Comparison of ENCODE assay signal across 24 mouse cellular contexts in the genomic region with DNA sequence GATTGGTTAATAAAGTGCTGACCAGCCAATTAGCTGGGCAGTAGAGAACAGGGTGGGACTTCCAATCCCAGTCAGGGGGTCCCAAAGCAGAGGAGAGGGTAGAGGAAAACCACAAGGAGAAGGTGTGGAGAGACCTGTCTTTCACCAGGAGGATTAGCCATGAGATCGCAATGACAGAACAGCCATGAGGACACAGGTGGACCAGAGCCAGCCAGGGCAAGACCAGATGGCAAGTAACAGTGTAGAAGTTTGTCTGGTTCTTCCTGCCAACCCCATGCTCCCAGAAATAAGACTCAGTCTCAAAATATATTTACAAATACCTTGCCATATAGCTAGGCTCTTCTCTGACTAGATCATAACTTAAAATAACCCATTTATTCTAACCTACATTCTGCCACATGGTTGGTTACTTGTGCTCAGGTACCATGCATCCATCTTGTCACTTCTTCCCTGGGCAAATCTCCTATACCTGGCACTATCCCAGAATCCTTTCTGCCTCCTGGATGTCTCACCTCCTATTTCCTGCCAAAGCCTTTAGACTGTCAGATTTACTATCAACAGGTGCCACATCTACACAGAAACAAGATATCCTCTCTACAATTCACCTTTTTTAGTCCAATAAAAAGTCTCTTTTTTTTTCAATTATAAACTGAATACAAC. TPM values are rescaled to one million over a fixed set of nuclear protein-coding genes. Genes with fewer than 3 reads are reported as not detected.
DNase-seq lines count a peak whose midpoint lies in the region; ATAC-seq lines count a peak whose summit lies in the region.
"Had no signal": no experiment of that assay in that cellular context is flagged by ENCODE, and none has a peak within 500 bp of the region (broad histone marks: within the 10 kb centered on the region; RNA-seq: fewer than 3 reads in every experiment).

No protein-coding gene starts in this region.

- WGBS in hindbrain, embryonic 16.5 days: 96% methylated on average over 1 of the region's 1 CpGs
- WGBS in hindbrain, embryonic 10.5 days: 89% methylated on average over 1 of the region's 1 CpGs
- 85% methylated on average over 1 of the region's 1 CpGs for WGBS in forebrain, embryonic 13.5 days

- H3K4me1 ChIP-seq in hindbrain, embryonic 16.5 days (ENCODE audit: control insufficient read depth, insufficient read depth, low read depth, low read length): no peaks in the 10 kb centered on the region
- peaks cover 6% of the 10 kb centered on the region; the same call in 1 of the 2 replicates for H3K4me1 ChIP-seq in hindbrain, embryonic 10.5 days (replicated peaks)
- no peaks in the 10 kb centered on the region for H3K4me1 ChIP-seq in forebrain, embryonic 13.5 days
- H3K4me1 ChIP-seq: hindbrain, embryonic 13.5 days; liver, embryonic 13.5 days; midbrain, embryonic 13.5 days had no signal

- no peak for DNase-seq in hindbrain, embryonic 10.5 days (ENCODE audit: low spot score)
- peak; percentile 65 to 66 for DNase-seq in cerebellum, adult 18-20 months
- DNase-seq in cerebellum, postnatal 10 days: peak; percentile 81 to 84
- DNase-seq in lung, postnatal 10 days: no peak
- no peak for DNase-seq in adrenal gland, postnatal 10 days
- DNase-seq: adrenal gland, postnatal 36 days; gastrocnemius, adult 2 months; heart, postnatal 14 days; kidney, postnatal 25 days; liver, embryonic 13.5 days; lung, adult 18-20 months; thymus, postnatal 4 days had no signal

- H3K27ac ChIP-seq in hindbrain, embryonic 16.5 days (ENCODE audit: low read depth, low read length): no peak overlapping the region
- no peak overlapping the region for H3K27ac ChIP-seq in hindbrain, embryonic 10.5 days
- no peak overlapping the region for H3K27ac ChIP-seq in forebrain, embryonic 13.5 days
- H3K27ac ChIP-seq: embryonic facial prominence, embryonic 13.5 days; forebrain, embryonic 10.5 days; gastrocnemius, adult 2 months; hindbrain, embryonic 13.5 days; left cerebral cortex, adult 2 months; liver, embryonic 13.5 days; macrophage; midbrain, embryonic 13.5 days had no signal

- no peaks in the 10 kb centered on the region for H3K27me3 ChIP-seq in hindbrain, embryonic 16.5 days (replicated peaks; ENCODE audit: control insufficient read depth, insufficient read depth, low read length)
- H3K27me3 ChIP-seq in hindbrain, embryonic 10.5 days (ENCODE audit: insufficient read depth, poor library complexity, severe bottlenecking): peaks cover 5% of the 10 kb centered on the region; the same call in 1 of the 2 replicates
- no peaks in the 10 kb centered on the region for H3K27me3 ChIP-seq in forebrain, embryonic 13.5 days
- H3K27me3 ChIP-seq: embryonic facial prominence, embryonic 13.5 days; hindbrain, embryonic 13.5 days; midbrain, embryonic 13.5 days had no signal

- peak; percentile 45; the same call in 1 of the 2 replicates for ATAC-seq in hindbrain, embryonic 16.5 days
- no peak for ATAC-seq in forebrain, embryonic 13.5 days
- ATAC-seq: CD4-positive, CD25-positive, alpha-beta regulatory T cell, adult 4 months; forebrain, embryonic 16.5 days; intestine, postnatal 0 days; lung, postnatal 0 days; midbrain, embryonic 13.5 days had no signal

- H3K4me3 ChIP-seq in hindbrain, embryonic 16.5 days (ENCODE audit: low read length): no peak overlapping the region
- H3K4me3 ChIP-seq in hindbrain, embryonic 10.5 days: no peak overlapping the region
- H3K4me3 ChIP-seq in forebrain, embryonic 13.5 days: no peak overlapping the region
- H3K4me3 ChIP-seq: embryonic facial prominence, embryonic 13.5 days; forebrain, embryonic 10.5 days; gastrocnemius, adult 2 months; hindbrain, embryonic 13.5 days; left cerebral cortex, adult 2 months; liver, embryonic 13.5 days; midbrain, embryonic 13.5 days had no signal

- H3K9me3 ChIP-seq in hindbrain, embryonic 16.5 days (ENCODE audit: control insufficient read depth, low read length): no peaks in the 10 kb centered on the region
- no peaks in the 10 kb centered on the region for H3K9me3 ChIP-seq in hindbrain, embryonic 10.5 days
- no peaks in the 10 kb centered on the region for H3K9me3 ChIP-seq in forebrain, embryonic 13.5 days (replicated peaks)
- H3K9me3 ChIP-seq: embryonic facial prominence, embryonic 13.5 days; forebrain, embryonic 10.5 days; hindbrain, embryonic 13.5 days; liver, embryonic 13.5 days; midbrain, embryonic 13.5 days had no signal

- no peaks in the 10 kb centered on the region for H3K36me3 ChIP-seq in hindbrain, embryonic 16.5 days (ENCODE audit: control insufficient read depth, insufficient read depth, low read length)
- H3K36me3 ChIP-seq in hindbrain, embryonic 10.5 days: no peaks in the 10 kb centered on the region
- H3K36me3 ChIP-seq in forebrain, embryonic 13.5 days (ENCODE audit: poor library complexity, severe bottlenecking): no peaks in the 10 kb centered on the region
- H3K36me3 ChIP-seq: embryonic facial prominence, embryonic 13.5 days; forebrain, embryonic 10.5 days; hindbrain, embryonic 13.5 days; liver, embryonic 13.5 days; midbrain, embryonic 13.5 days had no signal

- H3K9ac ChIP-seq in hindbrain, embryonic 16.5 days (ENCODE audit: low read depth, low read length): no peak overlapping the region
- no peak overlapping the region for H3K9ac ChIP-seq in forebrain, embryonic 13.5 days
- H3K9ac ChIP-seq: embryonic facial prominence, embryonic 13.5 days; hindbrain, embryonic 13.5 days; liver, embryonic 13.5 days; midbrain, embryonic 13.5 days had no signal

- no peak overlapping the region for H3K4me2 ChIP-seq in hindbrain, embryonic 16.5 days (ENCODE audit: low read length)
- no peak overlapping the region for H3K4me2 ChIP-seq in forebrain, embryonic 13.5 days
- H3K4me2 ChIP-seq: embryonic facial prominence, embryonic 13.5 days; hindbrain, embryonic 13.5 days; liver, embryonic 13.5 days; midbrain, embryonic 13.5 days had no signal

RNA-seq across cellular contexts. Expression of gene Ankrd44, which starts 6.4 kb away (rescaled TPM):
- polyA plus RNA-seq in hindbrain, embryonic 16.5 days (2015; fragmentation: Nextera tagmentation; extraction: Ambion mirVana): 19.5 TPM in 2 replicates
- polyA plus RNA-seq in hindbrain, embryonic 10.5 days (2016; fragmentation: Nextera tagmentation; extraction: Ambion mirVana): 11.0 and 11.9 TPM in 2 replicates
- polyA plus RNA-seq in forebrain, embryonic 13.5 days (2015; fragmentation: Nextera tagmentation; extraction: Ambion mirVana): 15.7 and 16.6 TPM in 2 replicates
- 10 to 100 TPM; 25.7 to 32.1 TPM for total RNA-seq in adrenal gland, postnatal 10 days (2021)

Comparison
In these comparisons a context has a peak if more than half of its experiments do, and no peak if none do; other contexts are left out.
1. DNase-seq: peak in cerebellum, adult 18-20 months (2 of 2) and cerebellum, postnatal 10 days (2 of 2); none in hindbrain, embryonic 10.5 days (single experiment), lung, postnatal 10 days (single experiment) and adrenal gland, postnatal 10 days (single experiment).